Mouse (Mus musculus) stomach, embryonic 14.5 days (tissue): Measurements from ENCODE around the gene Tubb5. TPM values are rescaled to one million over a fixed set of nuclear protein-coding genes. Genes with fewer than 3 reads are reported as not detected.

Experiments
- ATAC-seq: fragments of 200-750 bp; cut with Nextera tagmentation; 2 replicates; pipeline ENCODE4 v1.8.0; 2017; ENCODE audit warnings: low read depth, moderate TSS enrichment; ENCODE audit not compliant: insufficient number of reproducible peaks, insufficient read depth, low FRiP score
- H3K27ac ChIP-seq: fragments of 300-500 bp; sonication (generic); 2 replicates; pipeline ENCODE4 v1.5.1; 2014; ENCODE audit warnings: mild to moderate bottlenecking, low read length, moderate library complexity, mixed read lengths
- H3K27me3 ChIP-seq: fragments of 300-500 bp; sonication (generic); 2 replicates; pipeline ENCODE4 v1.6.1; 2014; ENCODE audit warnings: low read length, control low read depth, mixed read lengths; ENCODE audit not compliant: control insufficient read depth, insufficient read depth
- H3K36me3 ChIP-seq: fragments of 300-500 bp; sonication (generic); 2 replicates; pipeline ENCODE4 v1.6.1; 2014; ENCODE audit warnings: mild to moderate bottlenecking, control low read depth, low read length, moderate library complexity, mixed read lengths; ENCODE audit not compliant: control insufficient read depth, insufficient read depth
- H3K4me1 ChIP-seq: fragments of 300-500 bp; sonication (generic); 2 replicates; pipeline ENCODE4 v1.6.1; 2014; ENCODE audit warnings: low read length, control low read depth, mixed read lengths; ENCODE audit not compliant: control insufficient read depth, insufficient read depth
- H3K4me2 ChIP-seq: fragments of 300-500 bp; sonication (generic); replicated peaks from 2 replicates; pipeline ENCODE4 v1.6.1; 2014; ENCODE audit warnings: low read depth, low read length, control low read depth
- H3K4me3 ChIP-seq: fragments of 300-500 bp; sonication (generic); 2 replicates; pipeline ENCODE4 v1.5.1; 2014; ENCODE audit warnings: low read depth, low read length, control low read depth
- H3K9ac ChIP-seq: fragments of 300-500 bp; sonication (generic); replicated peaks from 2 replicates; pipeline ENCODE4 v1.6.1; 2014; ENCODE audit warnings: low read depth, mild to moderate bottlenecking, control low read depth, low read length, moderate library complexity, mixed read lengths
- H3K9me3 ChIP-seq: fragments of 300-500 bp; sonication (generic); 2 replicates; pipeline ENCODE4 v1.6.1; 2016; ENCODE audit warnings: low read depth, low read length, control low read depth; ENCODE audit not compliant: control insufficient read depth
- WGBS: fragments of 180-500 bp; shearing (Covaris S2); extraction: QIAGEN DNeasy Blood & Tissue Kit; methylation state at CpG from one replicate; pipeline ENCODE4 v1.1.7; 2014; 5-methylcytosine and 5-hydroxymethylcytosine counted together
- polyA plus RNA-seq: library from polyadenylated mRNA; unstranded; fragments of >200 nt; fragmentation: Nextera tagmentation; extraction: Ambion mirVana; gene quantifications from 2 replicates; pipeline ENCODE4 v1.2.1, GENCODE M21; 2014

Tubb5 gene
- polyA plus RNA-seq, 1 experiment from 2014 or later = 983 TPM

DNA sequence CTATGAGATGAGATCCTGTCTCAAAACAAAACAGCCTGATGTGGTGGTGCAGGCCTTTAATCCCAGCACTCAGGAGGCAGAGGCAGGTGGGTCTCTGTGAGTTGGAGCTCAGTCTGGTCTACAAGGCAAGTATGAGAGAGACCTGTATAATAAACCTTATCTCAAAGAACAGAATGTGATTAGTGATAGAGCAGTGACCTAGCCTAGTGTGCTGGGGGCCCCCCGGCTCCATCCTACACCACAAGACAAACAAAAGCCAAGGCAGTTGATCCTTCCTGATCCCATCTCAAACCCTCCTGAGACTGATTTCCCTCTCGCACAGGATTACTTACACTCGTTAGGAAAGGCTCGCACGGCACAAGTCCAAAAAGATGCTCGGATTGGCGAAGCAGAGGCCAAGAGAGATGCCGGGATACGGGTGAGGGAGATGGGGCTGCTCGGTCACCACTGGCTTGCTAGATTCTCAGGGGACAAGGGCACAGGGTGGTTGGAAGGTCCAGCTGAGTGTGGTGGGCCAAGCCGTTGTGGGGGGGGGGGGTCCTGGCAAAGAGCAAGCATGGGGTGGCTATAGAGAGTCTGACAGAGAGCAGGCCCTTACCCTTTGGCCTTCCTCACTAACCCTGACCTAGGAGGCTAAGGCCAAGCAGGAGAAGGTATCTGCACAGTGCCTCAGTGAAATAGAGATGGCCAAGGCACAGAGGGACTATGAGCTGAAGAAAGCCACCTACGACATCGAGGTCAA lies 12.8 kb downstream of the Tubb5 start:
- no peak overlapping the region for H3K4me2 ChIP-seq
- peaks cover 14% of the 10 kb centered on the region; the same call in 1 of the 2 replicates for H3K36me3 ChIP-seq
- H3K9ac ChIP-seq = no peak overlapping the region
- no peak for ATAC-seq
- 92% methylated on average over 13 of the region's 13 CpGs for WGBS
- no peaks in the 10 kb centered on the region for H3K27me3 ChIP-seq
- no peaks in the 10 kb centered on the region for H3K9me3 ChIP-seq
- no peak overlapping the region for H3K4me3 ChIP-seq
- H3K4me1 ChIP-seq = peaks cover 20% of the 10 kb centered on the region; the same call in 1 of the 2 replicates
- H3K27ac ChIP-seq = no peak overlapping the region

DNA sequence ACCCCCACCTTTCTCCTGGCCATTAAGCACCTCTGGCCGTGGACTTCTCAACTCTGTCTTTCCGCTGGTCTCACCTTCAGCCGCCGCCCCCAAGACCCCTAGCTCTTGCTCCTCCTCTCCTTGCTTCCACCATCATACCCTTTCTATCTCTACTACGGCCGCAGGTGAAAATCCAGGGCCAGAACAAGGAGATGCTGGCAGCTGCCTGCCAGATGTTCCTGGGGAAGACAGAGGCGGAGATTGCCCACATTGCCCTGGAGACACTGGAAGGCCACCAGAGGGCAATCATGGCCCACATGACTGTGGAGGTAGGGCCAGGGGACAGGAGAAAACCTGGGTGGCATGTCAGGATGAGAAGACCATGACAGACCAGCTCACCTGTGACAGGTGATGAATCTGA lies 13.7 kb downstream of the Tubb5 start:
- WGBS = 63% methylated on average over 7 of the region's 7 CpGs

DNA sequence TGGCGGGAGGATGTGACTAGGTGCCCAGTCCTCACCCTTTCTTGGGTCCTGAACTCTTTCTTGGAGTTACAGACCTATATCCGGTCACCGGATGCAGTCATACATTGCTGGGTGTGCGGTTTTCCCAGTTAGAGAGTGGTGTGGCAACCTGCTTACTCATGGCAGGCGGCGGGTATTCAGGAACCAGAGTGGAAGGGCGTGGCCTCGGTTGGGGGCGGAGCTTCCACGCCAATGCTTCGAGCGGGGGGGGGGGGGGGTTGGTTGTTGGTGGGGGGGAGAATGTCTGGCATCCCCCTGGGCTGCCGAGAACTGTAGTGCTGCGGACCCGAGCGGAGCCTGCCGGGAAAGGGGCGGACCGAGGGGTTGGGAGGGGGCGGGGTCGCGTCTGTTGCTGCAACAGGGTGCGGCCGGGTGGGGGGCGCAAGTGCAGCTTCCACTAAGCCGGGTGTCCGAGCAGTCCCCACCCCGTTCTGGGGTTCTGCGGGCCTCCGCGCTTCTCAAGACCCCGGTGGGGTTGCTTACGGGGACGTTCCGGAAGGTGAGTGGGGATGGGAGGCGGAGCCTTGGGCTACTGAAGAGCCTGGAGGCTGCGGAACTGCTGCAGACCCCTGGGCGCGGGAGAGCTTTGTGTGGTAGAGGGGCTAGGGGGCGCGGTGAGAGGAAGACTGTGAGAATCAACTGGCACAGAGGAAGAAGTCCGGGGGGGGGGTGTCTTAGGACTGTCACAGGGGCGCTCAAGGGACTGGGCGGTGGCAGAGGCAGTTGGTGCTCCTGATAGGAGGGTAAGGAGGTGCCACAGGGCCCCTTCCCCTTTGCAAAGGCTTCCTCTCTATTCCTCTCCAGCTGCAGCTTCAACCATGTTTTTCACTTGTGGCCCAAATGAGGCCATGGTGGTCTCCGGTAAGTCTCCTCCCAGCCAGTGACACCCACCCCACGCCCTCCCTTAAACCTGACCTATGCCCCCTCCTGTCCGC lies 14.9 kb downstream of the Tubb5 start, which contains the start of gene Flot1:
Gene Flot1 (plus strand): TSS at position 267 of the 974 bp plus-strand sequence.
- Histone ChIP-seq H3K27ac (peak within 1 kb of the TSS; percentile 81), H3K4me2 (peak within 1 kb of the TSS; percentile 91), H3K4me3 (peak within 1 kb of the TSS; percentile 62), H3K27me3 (no peaks in the 10 kb centered on the region), H3K36me3 (peaks cover 14% of the 10 kb centered on the region; the same call in 1 of the 2 replicates), H3K9me3 (no peaks in the 10 kb centered on the region), H3K9ac (peak within 1 kb of the TSS; percentile 53; the same call in 1 of the 2 replicates), H3K4me1 (peaks cover 19% of the 10 kb centered on the region; the same call in 1 of the 2 replicates)
- ATAC-seq = peak; percentile 89
- whole genome bisulfite sequencing = under 1% methylated on average over 45 of the region's 47 CpGs

More for the DNA sequence above, 13.7 kb downstream of the Tubb5 start:
- no peak overlapping the region for H3K4me2 ChIP-seq
- no peaks in the 10 kb centered on the region for H3K9me3 ChIP-seq
- no peak for ATAC-seq
- no peak overlapping the region for H3K9ac ChIP-seq
- H3K36me3 ChIP-seq = peaks cover 14% of the 10 kb centered on the region; the same call in 1 of the 2 replicates
- no peak overlapping the region; the same call in 1 of the 2 replicates for H3K4me3 ChIP-seq
- no peaks in the 10 kb centered on the region for H3K27me3 ChIP-seq
- H3K27ac ChIP-seq = no peak overlapping the region
- peaks cover 19% of the 10 kb centered on the region; the same call in 1 of the 2 replicates for H3K4me1 ChIP-seq

DNA sequence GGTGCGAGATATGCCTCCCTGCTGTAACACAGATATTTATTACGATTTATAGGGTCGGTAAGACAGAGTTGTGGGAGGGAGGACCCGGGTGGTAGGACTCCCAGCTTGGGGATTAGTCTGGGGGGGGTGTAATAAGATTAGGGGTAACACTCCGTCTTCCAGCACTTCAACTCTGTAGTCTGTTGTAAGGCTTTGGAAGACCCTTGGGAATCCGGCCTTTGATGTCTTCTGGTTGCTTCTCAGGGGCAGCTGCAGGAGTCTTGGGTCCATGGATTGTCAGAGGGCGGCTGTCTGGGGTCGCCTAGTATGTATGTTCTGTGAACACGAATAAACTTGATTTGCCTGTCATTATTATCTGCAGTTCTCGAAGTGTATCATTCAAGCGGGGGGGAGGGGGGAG lies 15.5 kb downstream of the Tubb5 start:
- WGBS = 3% methylated on average over 11 of the region's 11 CpGs
- peak; percentile 0; the same call in 1 of the 2 replicates for ATAC-seq

DNA sequence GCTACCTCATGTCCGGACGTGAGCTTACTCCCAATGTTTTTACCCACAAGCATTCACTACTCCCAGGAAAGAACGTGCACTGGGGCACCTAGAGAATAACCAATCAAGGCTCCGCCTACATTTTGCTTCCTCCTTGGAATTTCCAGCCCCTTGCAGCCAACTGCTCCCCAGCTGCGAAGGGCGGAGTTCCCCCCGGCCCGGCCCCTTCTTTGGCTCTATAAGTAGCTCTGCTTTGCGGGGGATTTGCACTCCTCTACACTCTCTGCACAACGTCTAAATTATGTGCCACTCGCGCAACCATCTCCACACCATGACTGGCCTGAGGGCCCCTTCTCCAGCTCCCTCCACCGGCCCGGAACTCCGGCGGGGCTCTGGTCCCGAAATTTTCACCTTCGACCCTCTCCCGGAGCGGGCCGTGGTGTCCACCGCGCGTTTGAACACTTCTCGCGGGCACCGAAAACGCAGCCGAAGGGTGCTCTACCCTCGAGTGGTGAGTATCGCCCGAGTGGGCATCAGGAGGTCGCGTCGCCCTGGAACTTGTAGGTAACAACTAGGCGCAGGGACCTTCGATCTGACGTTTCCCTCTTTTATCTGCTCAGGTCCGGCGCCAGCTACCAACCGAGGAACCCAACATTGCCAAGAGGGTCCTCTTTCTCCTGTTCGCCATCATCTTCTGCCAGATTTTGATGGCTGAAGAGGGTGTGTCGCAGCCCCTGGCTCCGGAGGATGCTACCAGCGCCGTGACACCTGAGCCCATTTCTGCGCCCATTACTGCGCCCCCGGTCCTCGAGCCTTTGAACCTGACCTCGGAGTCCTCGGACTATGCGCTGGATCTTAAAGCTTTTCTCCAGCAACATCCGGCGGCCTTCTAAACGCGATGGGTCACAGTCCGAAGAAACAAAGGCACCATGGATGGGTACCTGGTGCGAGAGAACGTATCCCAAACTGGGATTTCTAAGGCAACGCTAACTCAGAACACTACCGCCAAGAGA lies 16.4 kb downstream of the Tubb5 start, which contains the start of gene Ier3:
Gene Ier3 (plus strand): TSS at position 246 of the 992 bp plus-strand sequence.
- Histone ChIP-seq H3K27ac (peak within 1 kb of the TSS; percentile 81), H3K36me3 (peaks cover 10% of the 10 kb centered on the region; the same call in 1 of the 2 replicates), H3K9ac (peak within 1 kb of the TSS; percentile 53), H3K4me3 (peak within 1 kb of the TSS; percentile 62), H3K4me2 (peak within 1 kb of the TSS; percentile 91), H3K4me1 (peaks cover 19% of the 10 kb centered on the region; the same call in 1 of the 2 replicates), H3K27me3 (no peaks in the 10 kb centered on the region), H3K9me3 (no peaks in the 10 kb centered on the region)
- 1% methylated on average over 62 of the region's 62 CpGs for WGBS
- ATAC-seq = peak; percentile 70

More for the DNA sequence above, 15.5 kb downstream of the Tubb5 start:
- H3K4me3 ChIP-seq = peak overlapping the region; percentile 62
- no peaks in the 10 kb centered on the region for H3K27me3 ChIP-seq
- H3K9me3 ChIP-seq = no peaks in the 10 kb centered on the region
- peaks cover 12% of the 10 kb centered on the region; the same call in 1 of the 2 replicates for H3K36me3 ChIP-seq
- peak overlapping the region; percentile 81; the same call in 1 of the 2 replicates for H3K27ac ChIP-seq
- peak overlapping the region; percentile 91 for H3K4me2 ChIP-seq
- H3K4me1 ChIP-seq = peaks cover 19% of the 10 kb centered on the region; the same call in 1 of the 2 replicates
- 0 out of 2 replicates have a peak overlapping the region, but pooled peaks have one; percentile 53 for H3K9ac ChIP-seq

DNA sequence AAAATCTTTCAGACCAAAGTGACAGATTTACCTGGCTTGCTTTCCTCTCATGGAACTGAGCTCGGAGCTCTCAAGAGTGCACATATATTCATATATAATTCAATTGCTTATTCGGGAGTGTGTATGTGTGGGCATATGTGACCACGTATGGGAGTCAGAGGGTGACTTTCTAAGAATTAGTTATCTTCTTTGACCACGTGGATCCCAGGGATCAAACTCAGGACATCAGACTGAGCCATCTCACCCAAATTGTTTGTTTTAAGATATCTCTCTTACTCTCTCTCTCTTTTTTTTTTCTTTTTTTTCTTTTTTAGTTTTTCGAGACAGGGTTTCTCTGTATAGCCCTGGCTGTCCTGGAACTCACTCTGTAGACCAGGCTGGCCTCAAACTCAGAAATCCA lies 18.0 kb downstream of the Tubb5 start:
- H3K4me1 ChIP-seq = peaks cover 27% of the 10 kb centered on the region; the same call in 1 of the 2 replicates
- H3K4me2 ChIP-seq = no peak overlapping the region
- H3K27ac ChIP-seq = no peak overlapping the region
- no peak overlapping the region for H3K9ac ChIP-seq
- WGBS = 71% methylated on average over 5 of the region's 5 CpGs
- no peak overlapping the region for H3K4me3 ChIP-seq
- H3K9me3 ChIP-seq = no peaks in the 10 kb centered on the region
- H3K27me3 ChIP-seq = no peaks in the 10 kb centered on the region
- H3K36me3 ChIP-seq = no peaks in the 10 kb centered on the region
- no peak for ATAC-seq

DNA sequence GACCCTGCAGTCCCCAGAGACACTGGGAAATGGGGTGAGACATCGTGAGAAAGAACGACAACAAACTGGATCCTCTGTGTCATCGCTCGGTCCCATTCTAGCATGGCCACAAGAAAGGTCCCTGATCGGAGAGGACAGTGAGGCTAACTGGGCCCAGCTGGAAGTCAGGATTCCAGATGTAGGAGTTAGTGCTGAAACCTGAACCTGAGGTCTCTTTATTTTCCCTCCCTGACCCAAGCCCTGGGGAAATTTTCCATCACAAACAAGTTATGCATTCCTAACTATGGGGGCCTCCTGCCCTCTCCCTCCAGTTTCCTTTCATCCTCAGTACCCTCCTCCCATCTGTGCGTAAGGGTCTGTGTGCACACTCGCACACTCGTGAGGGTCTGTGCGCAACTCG lies 20.9 kb downstream of the Tubb5 start:
- H3K27ac ChIP-seq = no peak overlapping the region

More for the DNA sequence above, 20.9 kb downstream of the Tubb5 start:
- Histone ChIP-seq H3K4me1 (peaks cover 33% of the 10 kb centered on the region; the same call in 1 of the 2 replicates), H3K4me2 (no peak overlapping the region), H3K4me3 (no peak overlapping the region), H3K27me3 (no peaks in the 10 kb centered on the region), H3K9ac (0 out of 2 replicates have a peak overlapping the region, but pooled peaks have one; percentile 2), H3K9me3 (no peaks in the 10 kb centered on the region), H3K36me3 (no peaks in the 10 kb centered on the region)
- 55% methylated on average over 10 of the region's 10 CpGs for WGBS
- no peak for ATAC-seq
